Mouse (Mus musculus): ENCODE data around the gene Sik2.
A peak's percentile ranks its signal among the peaks of the same experiment; 100 is the strongest.

Sik2 gene

GRCm38 (mm10) chr9:50918131-50918530, 90.7 kb downstream of the Sik2 start:
- no peak for DNase-seq (ENCODE audit: low read depth)

GRCm38 (mm10) chr9:50911861-50912515, 96.9 kb downstream of the Sik2 start:
- no peak for DNase-seq (ENCODE audit: low read depth)

GRCm38 (mm10) chr9:50905321-50905720, 103.6 kb downstream of the Sik2 start:
- DNase-seq (ENCODE audit: low read depth) = no peak

GRCm38 (mm10) chr9:50904196-50904847, 104.6 kb downstream of the Sik2 start:
- no peak for DNase-seq (ENCODE audit: low read depth)

- peak; percentile 89 for DNase-seq (ENCODE audit: low read depth)
Observed at GRCm38 (mm10) chr9:50900026-50900920, 108.6 kb downstream of the Sik2 start.

DNA sequence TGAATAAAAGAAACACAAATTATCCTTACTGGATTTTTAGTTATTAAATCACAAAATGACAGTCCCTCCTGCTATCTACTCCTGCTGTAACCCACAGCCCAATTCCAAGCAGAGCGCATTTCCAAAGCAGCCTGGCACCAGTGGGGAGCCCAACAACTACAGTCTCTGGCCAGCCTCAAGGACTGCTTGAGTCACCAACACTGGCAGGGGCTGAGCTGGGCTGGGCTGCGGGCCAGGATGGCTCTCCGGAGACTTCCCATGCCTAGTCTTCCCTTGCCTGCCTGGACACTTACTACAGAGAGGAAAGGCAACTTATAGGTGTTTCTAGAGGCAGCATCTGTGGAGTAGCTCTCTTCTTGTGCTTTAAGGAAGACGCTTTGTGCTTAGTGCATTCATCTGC, 115.2 kb downstream of the Sik2 start:
- DNase-seq (ENCODE audit: low read depth) = peak; percentile 87

GRCm38 (mm10) chr9:50890494-50891090, 118.3 kb downstream of the Sik2 start:
- no peak for DNase-seq (ENCODE audit: low read depth)

GRCm38 (mm10) chr9:50889964-50890363, 118.9 kb downstream of the Sik2 start:
- DNase-seq (ENCODE audit: low read depth) = no peak

- no peak for DNase-seq (ENCODE audit: low read depth)
Observed at GRCm38 (mm10) chr9:50889211-50889610, 119.7 kb downstream of the Sik2 start.

DNA sequence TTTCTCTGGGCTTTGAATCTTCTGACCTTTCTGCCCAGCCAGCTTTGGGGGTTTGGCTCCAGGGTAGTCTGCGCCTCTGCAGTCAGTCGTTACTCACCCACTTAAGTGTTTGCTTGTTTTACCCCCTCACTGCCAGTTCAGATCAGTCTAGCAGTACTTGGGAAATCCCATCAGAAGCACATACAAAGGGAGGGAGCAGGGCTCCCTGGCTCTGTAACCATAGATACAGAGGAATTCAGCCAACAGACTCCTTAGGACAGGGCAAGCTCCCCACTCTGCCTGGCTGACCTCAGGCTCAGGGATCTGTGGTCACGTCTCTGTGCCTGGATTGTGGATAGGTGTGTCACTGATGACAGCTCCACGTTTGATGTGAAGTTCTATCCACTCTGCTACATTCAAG, 121.5 kb downstream of the Sik2 start:
- peak; percentile 85 for DNase-seq (ENCODE audit: low read depth)

DNA sequence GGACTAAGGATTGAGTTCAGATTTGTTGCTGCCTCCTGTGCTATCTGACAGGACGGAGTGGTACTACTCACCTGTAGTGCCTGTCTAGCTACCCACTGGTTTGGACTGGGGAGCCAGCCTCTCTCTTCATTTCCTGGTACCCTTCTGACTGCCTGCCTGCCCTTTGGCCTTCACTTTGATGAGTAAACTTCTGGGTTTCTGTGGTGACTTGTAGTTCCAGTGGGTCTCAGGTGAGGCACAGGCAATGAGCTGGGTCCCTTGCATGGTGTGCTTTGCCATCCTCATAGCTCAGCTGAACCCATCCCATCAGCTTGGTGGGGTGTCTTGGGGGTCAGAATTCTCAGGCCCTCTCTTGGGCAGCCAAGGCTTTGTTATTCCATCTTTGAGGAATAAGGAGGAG, 122.0 kb downstream of the Sik2 start:
- no peak for DNase-seq (ENCODE audit: low read depth)

DNA sequence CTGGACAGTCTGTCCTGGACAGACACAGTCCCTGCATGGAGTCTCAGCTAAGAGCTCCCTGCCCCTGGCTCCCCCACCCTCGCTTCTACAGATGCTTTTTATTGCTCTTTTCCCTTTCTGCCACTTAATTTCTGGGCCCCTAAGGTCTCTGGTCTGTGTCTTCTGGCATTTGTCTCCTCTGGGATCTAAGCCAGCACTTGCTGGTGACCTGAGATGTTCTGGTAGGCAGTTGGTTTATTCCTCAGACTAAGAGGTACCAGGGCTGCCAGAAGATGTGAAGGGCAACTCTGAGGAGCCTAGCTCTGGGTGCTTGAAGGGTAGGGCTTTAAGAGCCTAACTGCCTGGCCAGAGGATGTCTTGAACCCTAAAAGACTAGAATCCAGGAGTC, 123.3 kb downstream of the Sik2 start:
- DNase-seq (ENCODE audit: low read depth) = peak; percentile 29

DNA sequence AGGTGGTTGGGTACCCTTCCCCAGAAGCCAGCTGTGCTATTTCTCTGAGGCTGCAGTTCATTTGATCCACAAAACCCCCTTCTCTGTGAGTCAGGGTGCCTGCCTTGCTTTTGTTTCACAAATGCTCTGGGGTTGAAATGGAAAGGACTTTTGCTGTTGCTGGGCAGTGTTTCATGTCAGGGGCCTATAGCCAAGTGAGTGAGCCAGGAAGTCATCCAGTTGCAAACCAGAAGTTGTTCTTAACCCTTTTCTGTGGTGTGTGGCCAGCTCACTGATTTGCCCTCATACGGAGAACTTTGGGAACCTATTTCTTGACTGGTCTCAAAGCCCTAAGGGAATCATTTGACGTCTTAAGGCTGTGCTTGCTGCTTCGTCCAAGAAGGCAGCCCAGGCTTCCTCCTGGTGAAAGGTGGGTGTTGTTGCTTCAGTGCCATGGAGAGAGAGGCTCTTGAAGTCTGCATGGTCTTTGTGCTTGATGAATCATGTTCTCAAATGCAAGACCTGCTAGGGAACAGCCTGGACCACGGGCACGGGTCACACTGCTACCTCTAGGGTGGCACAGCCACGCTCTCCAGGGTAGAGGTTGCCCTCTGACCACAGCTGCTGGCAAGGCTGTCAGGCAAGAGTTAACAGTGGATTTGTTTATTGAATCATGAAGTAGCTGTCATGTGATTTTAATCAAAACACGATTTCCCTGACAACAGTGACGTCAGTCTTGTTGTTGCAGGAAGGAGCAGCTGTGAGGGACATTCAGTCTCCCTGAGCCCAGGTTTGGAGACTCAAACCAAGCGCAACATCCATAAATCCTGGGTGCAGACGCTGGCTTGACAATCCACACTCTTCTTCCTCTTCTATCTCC, 123.9 kb downstream of the Sik2 start:
- peak; percentile 79 for DNase-seq (ENCODE audit: low read depth)

DNA sequence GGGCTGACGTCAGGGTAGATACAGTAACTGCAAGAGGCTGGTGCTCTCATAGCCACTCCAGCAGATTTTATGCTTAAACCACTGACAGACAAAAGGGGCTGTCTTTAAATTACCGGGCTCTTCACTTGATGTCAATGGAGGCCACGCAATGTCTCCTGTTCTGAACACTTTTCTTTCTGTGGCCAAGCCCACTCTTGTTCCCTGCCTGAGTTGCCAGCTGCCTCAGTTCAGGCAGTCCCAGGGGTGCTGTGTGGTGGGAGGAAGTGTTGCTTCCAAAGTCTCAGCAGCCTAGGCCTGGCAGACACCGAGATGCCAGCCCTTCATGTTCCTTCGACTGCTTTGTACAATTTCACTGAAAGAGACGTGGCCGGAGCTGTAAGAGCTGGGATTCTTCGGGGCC, 124.8 kb downstream of the Sik2 start:
- no peak for DNase-seq (ENCODE audit: low read depth)

GRCm38 (mm10) chr9:50882183-50882582, 126.7 kb downstream of the Sik2 start:
- DNase-seq (ENCODE audit: low read depth) = no peak

DNA sequence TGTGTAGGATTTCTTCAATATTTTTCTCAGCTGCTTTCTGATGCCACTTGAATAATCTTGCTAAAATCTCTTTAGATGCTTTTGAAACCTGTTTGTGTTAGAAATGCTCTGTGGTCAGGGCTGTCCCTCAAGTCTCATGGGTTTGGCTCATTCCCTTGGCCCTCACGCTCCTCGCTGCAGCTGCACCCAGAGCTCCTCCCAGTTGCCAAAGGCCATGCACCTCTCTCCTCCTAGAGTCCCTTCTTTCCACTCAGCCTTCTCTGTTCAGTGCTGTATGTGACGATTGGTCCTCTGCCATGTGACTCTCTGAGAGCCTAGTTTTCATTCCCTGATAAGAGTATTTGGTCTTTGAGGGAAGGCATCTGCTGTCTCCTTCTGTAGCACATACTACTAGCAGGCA, 131.4 kb downstream of the Sik2 start:
- DNase-seq (ENCODE audit: low read depth) = no peak

GRCm38 (mm10) chr9:50876287-50876686, 132.6 kb downstream of the Sik2 start:
- no peak for DNase-seq (ENCODE audit: low read depth)

DNA sequence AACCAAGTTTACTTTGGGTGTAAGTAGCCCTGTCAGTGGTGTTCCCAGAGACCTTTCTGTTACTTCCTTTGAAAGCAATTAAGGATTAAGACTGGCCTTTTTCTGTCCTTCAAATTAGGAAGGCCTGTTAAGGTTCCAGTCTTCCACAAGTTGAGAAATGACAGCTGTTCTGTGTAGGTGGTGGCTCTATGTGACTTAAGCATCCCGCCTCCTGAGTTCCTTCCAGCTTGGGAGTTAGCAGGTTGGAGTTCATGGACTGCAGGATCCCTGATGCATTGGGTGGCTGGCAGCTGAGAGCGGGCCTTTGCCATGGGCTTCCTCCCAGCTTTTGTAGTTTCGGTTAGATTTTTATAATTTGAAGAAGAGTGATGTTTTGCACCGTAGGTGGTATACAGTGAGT, 133.4 kb downstream of the Sik2 start:
- no peak for DNase-seq (ENCODE audit: low read depth)

DNA sequence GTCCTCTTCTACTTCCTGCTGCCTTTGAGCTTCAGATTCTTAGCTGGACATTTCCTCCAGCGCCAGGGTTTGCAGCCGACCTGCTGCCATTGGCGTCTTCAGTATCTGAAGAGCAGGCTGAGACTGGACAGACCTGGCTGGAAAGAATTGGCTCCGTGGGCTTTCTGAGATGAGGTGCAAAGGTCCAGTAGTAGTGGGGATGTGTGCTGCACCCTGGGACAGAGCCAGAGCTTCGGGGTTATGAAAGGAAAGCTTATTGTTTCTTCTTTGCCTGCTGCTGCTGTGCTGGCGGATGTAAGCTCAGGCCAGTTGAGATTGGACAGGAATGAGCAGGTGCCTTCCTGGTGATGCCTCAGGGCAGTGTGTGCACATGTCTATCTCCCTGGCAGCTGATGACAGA, 134.8 kb downstream of the Sik2 start:
- DNase-seq (ENCODE audit: low read depth) = no peak

DNA sequence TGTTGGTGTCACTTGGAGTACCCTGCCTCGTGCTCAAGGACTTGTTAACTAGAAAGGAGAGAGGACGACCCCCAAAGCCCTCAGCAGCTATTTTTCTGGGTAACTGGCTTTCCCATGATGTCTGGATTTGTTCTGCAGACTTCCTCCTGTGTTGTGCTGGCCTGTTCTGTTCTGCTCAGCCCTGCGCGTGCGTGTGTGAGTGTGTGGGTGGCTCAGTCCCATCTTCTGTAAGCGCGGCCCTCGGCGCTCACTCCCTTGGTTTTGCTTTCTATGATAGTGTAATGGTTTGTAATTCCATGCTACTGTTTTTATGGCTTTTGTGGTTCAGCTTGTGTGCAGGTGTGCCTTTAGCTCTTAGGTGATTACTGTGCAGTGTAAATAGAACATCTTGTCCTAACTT, 135.7 kb downstream of the Sik2 start:
- DNase-seq (ENCODE audit: low read depth) = no peak

- DNase-seq (ENCODE audit: low read depth) = no peak
Observed at GRCm38 (mm10) chr9:50868182-50868581, 140.7 kb downstream of the Sik2 start.

DNA sequence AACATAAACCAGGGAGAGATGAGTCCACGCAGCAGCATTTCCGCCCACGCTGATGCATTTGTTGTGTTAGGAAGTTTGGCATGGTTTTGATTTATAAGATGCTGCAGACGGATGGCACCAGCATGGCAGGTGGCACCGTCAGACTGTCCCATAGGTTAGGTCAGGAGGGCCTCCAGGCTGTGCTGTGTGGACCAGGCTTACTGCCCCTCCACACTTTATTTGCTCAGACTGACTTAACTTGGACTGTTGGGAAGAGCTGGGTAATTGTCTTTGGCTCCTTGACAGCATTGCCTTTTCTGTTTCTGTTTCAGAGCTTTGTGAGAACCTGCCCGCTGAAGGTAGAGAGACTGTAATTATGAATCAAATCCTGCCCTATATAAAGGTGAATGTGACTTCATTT, 141.9 kb downstream of the Sik2 start:
- no peak for DNase-seq (ENCODE audit: low read depth)
